Mouse (Mus musculus): ENCODE data around the gene Rcc1l. TPM values are rescaled to one million over a fixed set of nuclear protein-coding genes. Genes with fewer than 3 reads are reported as not detected.

Gene Rcc1l
- polyA plus RNA-seq, 1 experiment, result 11.1 TPM

- H3K4me3 ChIP-seq (ENCODE audit: insufficient read depth, low read length), result no peak overlapping the region
- H3K4me1 ChIP-seq (ENCODE audit: control insufficient read depth, insufficient read depth, low read length), result no peaks in the 10 kb centered on the region
- no peak overlapping the region for H3K27ac ChIP-seq (ENCODE audit: insufficient read depth, low read length)
- TF ChIP-seq POLR2A (IDR thresholded peaks at IDR 0.05; ENCODE audit: low read depth, low read length) (no peak), CTCF (IDR thresholded peaks at IDR 0.05; ENCODE audit: borderline replicate concordance, insufficient read depth, low read length) (no peak)
Observed at GRCm38 (mm10) chr5:134121893-134122259, 54.7 kb downstream of the Rcc1l start.

- no peak for TF ChIP-seq POLR2A (IDR thresholded peaks at IDR 0.05; ENCODE audit: low read depth, low read length)
- no peak for TF ChIP-seq CTCF (IDR thresholded peaks at IDR 0.05; ENCODE audit: borderline replicate concordance, insufficient read depth, low read length)
- Histone ChIP-seq H3K27ac (ENCODE audit: insufficient read depth, low read length) (no peak overlapping the region), H3K4me3 (ENCODE audit: insufficient read depth, low read length) (no peak overlapping the region), H3K4me1 (ENCODE audit: control insufficient read depth, insufficient read depth, low read length) (no peaks in the 10 kb centered on the region)
Observed at GRCm38 (mm10) chr5:134121138-134121892, 55.3 kb downstream of the Rcc1l start.

- H3K4me3 ChIP-seq (ENCODE audit: insufficient read depth, low read length), result no peak overlapping the region
- H3K4me1 ChIP-seq (ENCODE audit: control insufficient read depth, insufficient read depth, low read length), result no peaks in the 10 kb centered on the region
- no peak for TF ChIP-seq POLR2A (IDR thresholded peaks at IDR 0.05; ENCODE audit: low read depth, low read length)
- no peak for TF ChIP-seq CTCF (IDR thresholded peaks at IDR 0.05; ENCODE audit: borderline replicate concordance, insufficient read depth, low read length)
- H3K27ac ChIP-seq (ENCODE audit: insufficient read depth, low read length), result no peak overlapping the region
Observed at GRCm38 (mm10) chr5:134120135-134120534, 56.4 kb downstream of the Rcc1l start.

- TF ChIP-seq POLR2A (IDR thresholded peaks at IDR 0.05; ENCODE audit: low read depth, low read length) (no peak), CTCF (IDR thresholded peaks at IDR 0.05; ENCODE audit: borderline replicate concordance, insufficient read depth, low read length) (no peak)
- no peak overlapping the region for H3K27ac ChIP-seq (ENCODE audit: insufficient read depth, low read length)
- no peaks in the 10 kb centered on the region for H3K4me1 ChIP-seq (ENCODE audit: control insufficient read depth, insufficient read depth, low read length)
- no peak overlapping the region for H3K4me3 ChIP-seq (ENCODE audit: insufficient read depth, low read length)
Observed at GRCm38 (mm10) chr5:134119481-134120120, 57.0 kb downstream of the Rcc1l start.

GRCm38 (mm10) chr5:134118798-134119407 lies 57.7 kb downstream of the Rcc1l start:
- TF ChIP-seq POLR2A (IDR thresholded peaks at IDR 0.05; ENCODE audit: low read depth, low read length) (no peak), CTCF (IDR thresholded peaks at IDR 0.05; ENCODE audit: borderline replicate concordance, insufficient read depth, low read length) (no peak)
- no peak overlapping the region for H3K4me3 ChIP-seq (ENCODE audit: insufficient read depth, low read length)
- no peaks in the 10 kb centered on the region for H3K4me1 ChIP-seq (ENCODE audit: control insufficient read depth, insufficient read depth, low read length)
- no peak overlapping the region for H3K27ac ChIP-seq (ENCODE audit: insufficient read depth, low read length)

- TF ChIP-seq CTCF (IDR thresholded peaks at IDR 0.05; ENCODE audit: borderline replicate concordance, insufficient read depth, low read length) (no peak), POLR2A (IDR thresholded peaks at IDR 0.05; ENCODE audit: low read depth, low read length) (no peak)
- Histone ChIP-seq H3K4me3 (ENCODE audit: insufficient read depth, low read length) (no peak overlapping the region), H3K27ac (ENCODE audit: insufficient read depth, low read length) (no peak overlapping the region), H3K4me1 (ENCODE audit: control insufficient read depth, insufficient read depth, low read length) (no peaks in the 10 kb centered on the region)
Observed at GRCm38 (mm10) chr5:134115639-134116259, 60.8 kb downstream of the Rcc1l start.

GRCm38 (mm10) chr5:134114981-134115380 lies 61.6 kb downstream of the Rcc1l start:
- TF ChIP-seq POLR2A (IDR thresholded peaks at IDR 0.05; ENCODE audit: low read depth, low read length) (no peak), CTCF (IDR thresholded peaks at IDR 0.05; ENCODE audit: borderline replicate concordance, insufficient read depth, low read length) (no peak)
- Histone ChIP-seq H3K4me1 (ENCODE audit: control insufficient read depth, insufficient read depth, low read length) (no peaks in the 10 kb centered on the region), H3K4me3 (ENCODE audit: insufficient read depth, low read length) (no peak overlapping the region), H3K27ac (ENCODE audit: insufficient read depth, low read length) (no peak overlapping the region)

- H3K4me3 ChIP-seq (ENCODE audit: insufficient read depth, low read length), result no peak overlapping the region
- TF ChIP-seq CTCF (IDR thresholded peaks at IDR 0.05; ENCODE audit: borderline replicate concordance, insufficient read depth, low read length) (no peak), POLR2A (IDR thresholded peaks at IDR 0.05; ENCODE audit: low read depth, low read length) (no peak)
- peaks cover 12% of the 10 kb centered on the region; the same call in 1 of the 2 replicates for H3K4me1 ChIP-seq (ENCODE audit: control insufficient read depth, insufficient read depth, low read length)
- H3K27ac ChIP-seq (ENCODE audit: insufficient read depth, low read length), result no peak overlapping the region
Observed at GRCm38 (mm10) chr5:134105829-134106228, 70.7 kb downstream of the Rcc1l start.

- TF ChIP-seq POLR2A (IDR thresholded peaks at IDR 0.05; ENCODE audit: low read depth, low read length), result no peak
- TF ChIP-seq CTCF (IDR thresholded peaks at IDR 0.05; ENCODE audit: borderline replicate concordance, insufficient read depth, low read length), result no peak
- Histone ChIP-seq H3K27ac (ENCODE audit: insufficient read depth, low read length) (no peak overlapping the region), H3K4me3 (ENCODE audit: insufficient read depth, low read length) (no peak overlapping the region), H3K4me1 (ENCODE audit: control insufficient read depth, insufficient read depth, low read length) (peaks cover 12% of the 10 kb centered on the region; the same call in 1 of the 2 replicates)
Observed at GRCm38 (mm10) chr5:134102720-134103119, 73.9 kb downstream of the Rcc1l start.
